Mouse (Mus musculus) urinary bladder, postnatal 36 days (tissue): Measurements from ENCODE around the gene Bex2.
"Not testable (repeated sequence)": the region's sequence is repeated elsewhere in the genome, so short reads cannot be mapped to it uniquely, and the experiment has no call there.

Experiments
- DNase-seq, 2 experiments: peaks; one replicate each; pipeline ENCODE4 v3.0.0; 2022; ENCODE audit warnings: low spot score in 2 of 2, mixed read lengths in 1 of 2

The Bex2 gene

DNA sequence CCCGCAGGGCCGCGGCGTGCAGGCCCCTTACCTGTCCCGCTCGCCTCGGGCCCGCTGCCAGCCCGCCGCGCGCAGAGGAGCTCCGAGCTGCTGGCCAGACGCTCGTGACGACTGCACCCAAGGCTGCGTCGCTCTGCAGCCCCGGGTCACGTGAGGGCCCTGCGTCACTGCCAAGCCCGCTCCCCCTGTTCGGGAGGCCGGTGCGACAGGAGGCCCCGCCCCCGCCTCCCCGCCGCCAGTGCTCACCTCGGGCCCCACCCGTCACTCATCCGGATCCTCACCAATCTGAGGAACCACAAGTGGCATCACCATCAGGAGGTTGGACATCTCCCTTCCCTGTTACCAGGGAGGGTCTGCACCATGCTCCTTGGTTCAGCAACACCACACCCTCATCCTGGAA, at the start of gene Bex2:
Gene Bex2 (minus strand): TSS at position 217 of the 400 bp plus-strand sequence.
- DNase-seq: not testable (repeated sequence)

DNA sequence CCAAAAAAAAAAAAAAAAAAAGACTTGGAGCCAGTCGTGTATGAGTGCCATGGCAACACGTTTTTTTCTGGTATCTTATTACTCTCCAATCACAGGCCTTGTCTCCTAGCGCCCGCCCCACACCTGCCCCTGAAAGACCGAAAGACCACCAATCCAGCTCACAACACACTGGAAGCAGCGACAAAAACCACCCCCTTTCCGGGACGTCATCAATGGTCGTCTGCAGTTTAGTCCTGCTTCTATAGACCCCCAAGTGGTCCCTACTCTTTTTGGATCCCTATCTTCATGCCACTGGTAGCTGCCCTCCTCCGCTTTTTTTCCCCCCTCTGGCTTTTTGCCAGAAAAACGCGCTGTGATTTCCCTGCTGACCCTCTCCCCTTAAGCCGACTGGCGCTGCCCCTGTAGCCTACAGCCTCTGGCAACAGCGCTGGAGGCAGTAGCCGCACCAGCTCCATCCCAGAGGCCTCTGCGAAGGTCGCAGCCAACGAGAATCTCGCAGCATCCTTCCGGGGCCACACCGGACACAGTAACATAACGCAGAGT, 47.5 kb upstream of the Bex2 start:
- DNase-seq: no peak

DNA sequence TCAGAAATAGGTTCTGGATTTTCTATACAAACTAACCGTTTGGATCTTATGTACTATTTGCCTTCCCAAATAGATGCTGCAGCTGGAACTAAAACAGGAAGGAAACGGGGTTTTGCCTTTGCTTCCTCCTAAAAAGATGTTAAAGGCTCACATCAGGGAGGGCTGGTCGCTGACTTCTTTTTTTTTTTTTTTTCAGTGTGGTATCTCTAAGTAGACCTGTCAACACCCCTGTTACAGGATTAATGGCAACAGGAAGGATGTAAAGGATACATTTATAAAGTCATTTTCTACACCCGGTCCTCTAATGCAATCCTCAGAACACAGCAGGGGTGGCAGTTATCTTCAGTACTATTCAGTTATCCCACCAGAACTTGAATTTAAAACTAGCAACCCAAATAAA, 47.0 kb upstream of the Bex2 start:
- DNase-seq: no peak

DNA sequence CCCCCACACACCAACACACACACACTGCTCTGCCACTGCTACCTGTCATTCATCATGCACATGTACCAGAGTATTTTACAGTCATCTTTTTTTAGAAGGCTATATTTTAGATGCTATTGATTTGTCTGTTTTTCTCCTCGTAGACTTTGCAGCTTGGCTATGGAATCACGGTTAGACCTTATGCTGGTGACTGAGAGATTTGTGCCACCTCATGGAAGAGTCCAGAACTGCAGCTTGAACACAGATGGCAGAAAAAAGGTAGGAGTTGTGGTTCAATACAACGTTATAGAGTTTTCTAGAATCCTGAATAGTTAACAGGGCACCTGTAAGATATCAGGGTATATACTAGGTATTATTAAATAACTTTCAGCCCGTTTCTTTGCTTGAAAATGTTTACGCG, 39.9 kb upstream of the Bex2 start:
- DNase-seq: peak in 1 of 2 experiments; percentile 8

DNA sequence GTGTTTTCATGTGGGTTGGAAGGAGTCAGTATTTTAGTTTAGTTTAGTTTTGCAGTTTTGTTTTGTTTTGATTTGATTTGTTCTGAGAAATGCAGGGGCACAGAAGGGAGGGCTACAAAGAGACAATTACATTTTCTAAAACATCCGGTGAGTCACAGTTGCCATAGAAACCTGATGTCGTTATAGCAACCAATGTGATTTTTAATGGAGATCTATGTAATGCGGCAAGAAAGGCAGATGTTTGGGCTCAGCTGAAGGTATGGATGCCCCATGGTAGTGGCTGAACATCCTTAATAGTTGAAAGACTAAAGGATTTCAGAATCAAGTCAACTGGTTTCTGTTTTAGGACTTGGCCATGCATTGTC, 36.7 kb upstream of the Bex2 start:
- no peak for DNase-seq

DNA sequence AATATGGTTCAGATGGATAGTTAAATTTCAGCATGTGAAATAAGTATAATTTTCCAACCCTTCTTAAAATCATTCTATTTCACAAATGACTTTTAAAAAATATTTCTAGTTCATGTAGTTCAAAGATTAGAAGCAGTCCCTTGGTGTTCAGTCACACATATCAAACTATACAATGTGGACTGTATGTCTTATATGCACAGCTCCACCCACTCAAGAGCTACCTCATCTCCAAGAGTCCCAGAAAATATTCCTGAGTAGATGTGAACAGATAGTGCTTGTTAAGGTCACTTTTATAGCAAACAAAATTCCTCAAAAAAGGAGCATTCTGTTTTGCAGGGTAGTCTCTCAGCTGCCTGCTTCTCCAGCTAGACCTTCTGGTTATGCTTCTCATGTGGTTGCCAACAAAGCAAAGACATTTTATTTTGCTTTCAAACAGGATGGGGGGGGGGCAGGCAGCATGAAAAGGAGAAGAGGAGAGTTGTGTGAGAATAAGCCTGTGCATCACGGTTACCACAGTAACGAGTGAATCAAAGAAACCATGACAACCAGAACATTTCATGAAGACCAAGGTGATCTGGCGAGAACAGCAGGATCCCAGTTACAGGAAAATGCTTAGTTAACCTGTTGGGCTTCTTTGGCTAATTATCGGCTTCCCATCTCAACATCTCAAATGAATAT, 36.1 kb upstream of the Bex2 start:
- no peak for DNase-seq

DNA sequence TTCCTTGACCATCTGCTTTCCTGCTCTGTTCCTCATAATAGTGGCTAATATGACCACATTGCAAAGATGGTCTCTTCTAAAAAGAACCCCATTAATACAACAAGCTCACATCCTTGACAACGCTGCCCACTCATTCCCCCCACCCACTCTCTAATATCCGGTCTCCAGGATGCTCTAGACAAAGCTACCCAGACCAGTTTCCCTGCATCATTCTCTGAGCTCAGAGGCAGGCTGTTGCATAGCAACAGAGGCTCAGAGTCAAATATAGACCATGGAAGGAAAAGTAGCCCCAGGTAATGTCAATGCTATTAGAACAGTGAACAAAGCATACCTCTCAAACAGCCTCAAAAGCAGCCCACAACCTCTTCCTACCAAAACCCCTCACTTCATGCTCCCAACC, 26.4 kb upstream of the Bex2 start:
- no peak for DNase-seq

DNA sequence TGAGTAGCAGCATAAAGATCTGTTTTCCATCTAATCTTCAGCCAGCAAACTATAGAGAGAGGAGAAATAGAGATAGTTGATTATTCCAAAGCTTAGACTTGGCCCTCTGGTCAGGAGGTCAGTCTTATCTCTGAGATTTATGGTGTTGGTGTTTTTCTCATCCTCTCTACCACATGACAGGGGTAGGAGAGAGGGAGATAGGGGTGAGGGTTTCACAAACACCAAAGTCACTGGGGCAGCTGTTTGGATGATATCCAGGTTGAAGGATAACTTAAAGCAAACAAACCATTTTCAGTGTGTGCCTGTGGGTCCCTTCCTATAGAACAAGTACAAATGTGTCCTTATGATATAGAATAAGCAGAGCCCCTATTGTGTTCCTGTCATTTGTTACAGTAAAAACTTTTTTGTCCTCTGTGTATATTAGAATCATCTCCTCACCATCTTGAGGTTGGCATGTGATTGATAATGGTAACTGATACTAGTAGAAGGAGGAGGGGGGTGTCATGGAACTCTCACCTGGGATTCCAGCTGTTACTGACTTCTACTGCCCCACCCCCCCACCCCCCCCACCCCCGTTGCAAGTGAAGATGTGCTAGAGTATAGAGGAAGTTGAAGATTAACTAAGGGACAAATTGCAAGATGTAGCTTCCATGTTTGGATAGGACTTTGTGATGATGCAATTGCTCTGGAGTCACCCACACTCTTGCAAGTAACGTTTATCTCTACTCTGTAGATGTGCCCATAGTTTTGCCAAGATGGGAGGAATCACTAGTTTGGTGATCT, 24.7 kb upstream of the Bex2 start:
- DNase-seq: no peak

DNA sequence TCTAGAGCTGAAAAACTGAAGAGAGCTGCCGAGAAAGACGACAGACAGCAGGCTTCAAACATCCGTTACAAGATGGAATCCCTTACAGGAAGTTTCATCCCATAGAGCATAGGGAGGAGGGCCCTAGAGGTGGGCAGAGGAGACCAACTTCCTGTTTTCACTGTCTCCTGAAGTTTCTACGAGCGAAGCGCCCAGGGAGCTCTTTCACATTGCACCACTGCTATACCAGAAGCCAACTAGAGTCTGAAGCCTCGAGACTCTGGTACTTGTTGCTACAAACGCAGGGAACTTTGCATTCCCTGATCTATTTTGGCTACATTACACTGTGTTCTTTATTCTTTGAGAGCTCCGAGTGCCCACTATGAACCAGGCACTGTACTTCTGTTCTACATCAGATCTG, 17.1 kb upstream of the Bex2 start, which contains the start of gene Nxf3:
Gene Nxf3 (minus strand): TSS at position 101 of the 400 bp plus-strand sequence.
- no peak for DNase-seq

DNA sequence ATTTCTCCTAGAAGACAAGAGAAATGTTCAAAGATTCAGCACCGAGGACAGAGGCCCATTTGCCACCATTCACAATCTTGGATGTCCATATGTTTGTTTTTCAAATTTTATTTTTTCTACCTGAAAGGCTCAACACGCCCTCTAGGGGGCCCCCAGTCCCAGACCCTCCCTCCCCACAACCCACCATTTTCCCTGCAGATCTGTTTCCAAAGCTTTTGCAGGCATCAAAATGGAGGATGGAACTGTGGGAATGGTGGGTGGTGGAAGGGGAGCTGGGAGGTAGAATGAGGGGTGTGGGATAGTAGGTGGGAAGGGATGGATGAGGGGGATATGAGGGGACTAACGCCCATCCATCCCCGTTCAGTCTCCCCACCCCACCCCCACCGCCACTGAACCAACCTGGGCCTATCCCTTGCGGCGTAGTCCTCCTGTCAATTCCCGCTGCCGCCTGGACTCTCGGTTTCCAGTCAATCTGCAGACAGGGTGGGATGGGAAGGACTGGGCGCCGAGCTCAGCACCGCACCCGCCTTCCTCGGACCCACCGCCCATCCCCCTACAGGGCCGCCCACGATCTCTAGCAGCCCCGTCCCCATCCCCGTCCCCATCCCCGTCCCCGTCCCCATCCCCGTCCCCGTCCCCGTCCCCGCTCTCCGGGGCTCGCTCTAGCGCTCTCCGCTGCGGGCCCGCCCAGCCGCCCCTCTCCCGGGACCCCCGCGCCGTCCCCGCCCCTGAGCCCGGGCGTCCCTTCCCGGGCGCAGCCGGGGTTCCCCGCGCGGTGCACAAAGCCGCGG, 640 bp downstream of the Bex2 start:
- not testable (repeated sequence) for DNase-seq

DNA sequence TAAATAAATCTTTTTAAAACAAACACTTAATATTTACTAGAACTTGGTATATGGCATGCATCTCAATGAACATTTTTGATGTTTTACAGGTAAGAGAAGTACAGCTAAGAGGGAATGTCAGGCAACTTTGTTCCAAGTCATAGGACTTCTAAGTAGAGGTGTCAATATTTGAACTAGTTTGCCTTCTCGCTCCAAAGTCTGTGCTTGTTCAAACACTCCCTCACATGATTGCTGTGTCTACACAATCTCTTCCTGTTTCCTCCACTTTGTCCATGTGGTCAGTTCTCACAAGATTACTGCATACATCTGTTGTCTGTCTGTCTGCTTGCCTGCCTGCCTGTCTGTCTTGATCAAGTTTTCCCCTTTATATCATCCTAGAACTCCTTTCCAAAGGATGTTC, 7.3 kb downstream of the Bex2 start:
- DNase-seq: no peak

GRCm38 (mm10) chrX:136051219-136051618, 16.8 kb downstream of the Bex2 start:
- no peak for DNase-seq

DNA sequence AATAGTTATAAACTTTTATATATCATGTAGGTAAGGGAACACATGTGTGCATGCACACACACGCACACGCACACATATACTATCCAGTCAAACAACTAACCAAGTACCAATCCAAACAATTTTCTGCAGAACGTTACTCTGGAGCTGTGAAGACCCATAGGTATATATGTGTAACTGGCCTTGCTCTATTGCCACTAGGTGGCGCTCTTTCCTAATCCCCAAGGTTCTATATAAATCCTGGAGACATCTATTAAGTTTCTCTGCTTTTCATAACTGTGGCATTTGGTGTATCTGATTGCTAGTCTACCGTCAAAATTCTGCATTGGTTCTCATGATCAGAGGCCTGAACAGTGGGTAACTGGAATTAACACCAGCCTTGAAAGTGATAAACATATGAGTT, 20.5 kb downstream of the Bex2 start:
- peak; percentile 7 to 38 for DNase-seq

DNA sequence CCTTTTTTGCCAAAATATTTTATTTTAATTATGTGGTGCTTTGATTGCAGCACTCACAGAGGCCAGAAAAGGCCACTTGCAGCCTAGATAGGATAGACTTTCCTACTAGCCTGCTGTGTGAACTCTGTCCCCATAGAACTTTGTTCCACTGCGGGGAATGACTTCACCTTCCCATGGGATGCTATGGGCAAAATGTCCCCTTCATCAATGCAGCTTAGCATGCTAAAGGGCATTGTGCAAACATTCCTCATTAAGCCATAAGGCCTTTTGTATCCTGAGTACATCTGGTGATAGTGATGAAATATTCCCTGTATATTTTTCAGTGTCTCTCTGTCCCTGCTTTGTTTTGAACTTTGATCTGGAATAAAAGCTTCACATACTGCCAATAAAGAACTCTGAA, 24.3 kb downstream of the Bex2 start:
- no peak for DNase-seq

- peak in 1 of 2 experiments; percentile 17 for DNase-seq
These were observed 35.0 kb downstream of the Bex2 start, which contains the start of gene Arxes1 for GRCm38 (mm10) chrX:136032799-136033763. Gene Arxes1, plus strand, starts transcription at chrX:136033367.

DNA sequence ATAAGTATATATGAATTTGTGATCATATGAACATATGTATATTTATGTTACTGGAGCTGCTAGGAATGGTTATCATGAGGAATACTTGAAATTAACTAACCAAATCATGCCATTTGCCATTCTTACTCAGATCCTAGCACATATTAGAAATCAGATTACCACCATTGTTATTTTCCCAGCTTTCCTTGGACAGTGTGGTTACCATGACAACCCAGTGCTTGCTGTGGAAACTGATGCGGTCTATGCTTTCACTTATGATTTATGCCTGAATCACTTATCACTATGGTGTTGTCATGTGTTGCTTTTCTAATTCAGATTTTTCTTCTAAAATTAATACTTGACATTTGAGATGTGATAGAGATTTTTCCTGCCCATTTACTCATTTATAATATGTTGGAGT, 37.7 kb downstream of the Bex2 start:
- no peak for DNase-seq
